Mouse (Mus musculus) MEL (cell line): ENCODE measurements at regions not wholly inside any gene's neighbourhood (a gene's known extent, or its start where the extent isn't known, plus 50 kb on each side); places are given as distances from the start of the nearest gene placed in this dataset.

Experiments
- DNase-seq: peaks from one replicate; pipeline ENCODE4 v3.0.0; 2011; ENCODE audit warnings: low read depth, low spot score
- H3K27ac ChIP-seq: 2 replicates; pipeline ENCODE4 v1.5.1; 2012; ENCODE audit warnings: low read depth, mild to moderate bottlenecking, control low read depth, low read length, moderate library complexity; ENCODE audit not compliant: control insufficient read depth
- H3K27me3 ChIP-seq, 2 experiments: fragments of 150-350 bp in 1 of 2; sonication (generic) in 1 of 2; 2 replicates each; pipeline ENCODE4 v1.6.1; 2012; ENCODE audit warnings: low read length in 2 of 2, mild to moderate bottlenecking in 2 of 2, improper control_type of control experiment in 1 of 2, moderate library complexity in 1 of 2; ENCODE audit not compliant: insufficient read depth in 2 of 2, control insufficient read depth in 1 of 2
- H3K36me3 ChIP-seq, 2 experiments: 2 replicates each; pipeline ENCODE4 v1.6.1; 2012 to 2014; ENCODE audit warnings: low read length in 2 of 2, improper control_type of control experiment in 1 of 2, inconsistent platforms in 1 of 2, mild to moderate bottlenecking in 1 of 2; ENCODE audit not compliant: insufficient read depth in 2 of 2, control insufficient read depth in 1 of 2
- H3K4me1 ChIP-seq, 2 experiments: fragments of 150-350 bp in 1 of 2; sonication (generic) in 1 of 2; 2 replicates each; pipeline ENCODE4 v1.6.1; 2012; ENCODE audit warnings: low read length in 2 of 2, improper control_type of control experiment in 1 of 2, mild to moderate bottlenecking in 1 of 2; ENCODE audit not compliant: insufficient read depth in 2 of 2, control insufficient read depth in 1 of 2
- H3K4me3 ChIP-seq, 2 experiments: fragments of 150-350 bp in 1 of 2; sonication (generic) in 1 of 2; 2 replicates each; pipeline ENCODE4 v1.5.1; 2012; ENCODE audit warnings: low read depth in 2 of 2, low read length in 2 of 2, mild to moderate bottlenecking in 2 of 2, moderate library complexity in 2 of 2, control low read depth in 1 of 2, improper control_type of control experiment in 1 of 2; ENCODE audit not compliant: control insufficient read depth in 1 of 2, insufficient read depth in 1 of 2
- H3K79me2 ChIP-seq: 2 replicates; pipeline ENCODE4 v1.6.1; 2012; ENCODE audit warnings: mild to moderate bottlenecking, low read length, moderate library complexity; ENCODE audit not compliant: control insufficient read depth, poor library complexity, insufficient read depth
- H3K9ac ChIP-seq: 2 replicates; pipeline ENCODE4 v1.6.1; 2012; ENCODE audit warnings: low read depth, mild to moderate bottlenecking, control low read depth, low read length, moderate library complexity; ENCODE audit not compliant: control insufficient read depth, poor library complexity, severe bottlenecking
- H3K9me3 ChIP-seq: fragments of 150-350 bp; sonication (generic); replicated peaks from 2 replicates; pipeline ENCODE4 v1.6.1; 2012; ENCODE audit warnings: mild to moderate bottlenecking, low read length, improper control_type of control experiment, moderate library complexity; ENCODE audit not compliant: insufficient read depth
- BHLHE40 ChIP-seq: IDR thresholded peaks from 2 replicates; pipeline ENCODE4 v1.6.1; 2012; ENCODE audit warnings: low read depth, mild to moderate bottlenecking, inconsistent platforms, low read length, improper control_type of control experiment, borderline replicate concordance
- CHD2 ChIP-seq: IDR thresholded peaks from 2 replicates; pipeline ENCODE4 v1.6.1; 2011; ENCODE audit warnings: low read length, improper control_type of control experiment
- CTCF ChIP-seq, 3 experiments: IDR thresholded peaks in 2 of 3; conservative IDR thresholded peaks in 1 of 3; 2 replicates each; pipeline ENCODE4 v1.5.1; 2011 to 2012; ENCODE audit warnings: low read length in 3 of 3, low read depth in 2 of 3, mild to moderate bottlenecking in 2 of 3, improper control_type of control experiment in 1 of 3, inconsistent platforms in 1 of 3, mixed read lengths in 1 of 3, moderate library complexity in 1 of 3; ENCODE audit not compliant: control insufficient read depth in 1 of 3, insufficient read depth in 1 of 3, poor library complexity in 1 of 3, severe bottlenecking in 1 of 3
- GABPA ChIP-seq: IDR thresholded peaks from 2 replicates; pipeline ENCODE4 v1.6.1; 2012; ENCODE audit warnings: low read depth, mild to moderate bottlenecking, inconsistent platforms, low read length, improper control_type of control experiment, moderate library complexity
- GATA1 ChIP-seq: IDR thresholded peaks from 2 replicates; pipeline ENCODE4 v1.6.1; 2011; ENCODE audit warnings: low read depth, low read length, improper control_type of control experiment
- HCFC1 ChIP-seq: IDR thresholded peaks from 2 replicates; pipeline ENCODE4 v1.6.1; 2012; ENCODE audit warnings: low read depth, mild to moderate bottlenecking, inconsistent platforms, low read length, improper control_type of control experiment, moderate library complexity
- JUND ChIP-seq: IDR thresholded peaks from 2 replicates; pipeline ENCODE4 v1.6.1; 2011; ENCODE audit warnings: low read depth, mild to moderate bottlenecking, improper control_type of control experiment, low read length
- KAT2A ChIP-seq: conservative IDR thresholded peaks from 2 replicates; pipeline ENCODE4 v1.6.1; 2012; ENCODE audit warnings: low read depth, low read length, improper control_type of control experiment, inconsistent platforms
- MAFK ChIP-seq: IDR thresholded peaks from 2 replicates; pipeline ENCODE4 v1.6.1; 2011; ENCODE audit warnings: low read depth, mild to moderate bottlenecking, low read length, improper control_type of control experiment, borderline replicate concordance
- MYB ChIP-seq: IDR thresholded peaks from 2 replicates; pipeline ENCODE4 v1.6.1; 2011; ENCODE audit warnings: mild to moderate bottlenecking, low read depth, low read length, improper control_type of control experiment
- MYC ChIP-seq: IDR thresholded peaks from 2 replicates; pipeline ENCODE4 v1.6.1; 2011; ENCODE audit warnings: low read depth, mild to moderate bottlenecking, low read length, improper control_type of control experiment, moderate library complexity
- NRF1 ChIP-seq: IDR thresholded peaks from 2 replicates; pipeline ENCODE4 v1.6.1; 2014; ENCODE audit warnings: low read depth, mild to moderate bottlenecking, inconsistent platforms, low read length, improper control_type of control experiment, moderate library complexity; ENCODE audit not compliant: poor library complexity, insufficient read depth, severe bottlenecking
- POLR2AphosphoS5 ChIP-seq: IDR thresholded peaks from 2 replicates; pipeline ENCODE4 v1.6.1; 2012; ENCODE audit warnings: low read depth, borderline replicate concordance, mild to moderate bottlenecking, inconsistent platforms, low read length, moderate library complexity, mixed read lengths
- RAD21 ChIP-seq: IDR thresholded peaks from 2 replicates; pipeline ENCODE4 v1.6.1; 2011; ENCODE audit warnings: mild to moderate bottlenecking, low read depth, low read length, improper control_type of control experiment
- RCOR1 ChIP-seq: IDR thresholded peaks from 2 replicates; pipeline ENCODE4 v1.6.1; 2012; ENCODE audit warnings: low read depth, mild to moderate bottlenecking, inconsistent platforms, low read length, improper control_type of control experiment
- SIN3A ChIP-seq: IDR thresholded peaks from 2 replicates; pipeline ENCODE4 v1.6.1; 2012; ENCODE audit warnings: low read length, improper control_type of control experiment, inconsistent platforms
- TAL1 ChIP-seq: IDR thresholded peaks from 2 replicates; pipeline ENCODE4 v1.6.1; 2012; ENCODE audit warnings: mild to moderate bottlenecking, inconsistent platforms, low read length, moderate library complexity, mixed read lengths
- TCF12 ChIP-seq: IDR thresholded peaks from 2 replicates; pipeline ENCODE4 v1.6.1; 2014; ENCODE audit warnings: low read depth, mild to moderate bottlenecking, inconsistent platforms, low read length, improper control_type of control experiment, moderate library complexity
- USF1 ChIP-seq: IDR thresholded peaks from 2 replicates; pipeline ENCODE4 v1.6.1; 2014; ENCODE audit warnings: low read depth, mild to moderate bottlenecking, inconsistent platforms, low read length, improper control_type of control experiment, moderate library complexity

DNA sequence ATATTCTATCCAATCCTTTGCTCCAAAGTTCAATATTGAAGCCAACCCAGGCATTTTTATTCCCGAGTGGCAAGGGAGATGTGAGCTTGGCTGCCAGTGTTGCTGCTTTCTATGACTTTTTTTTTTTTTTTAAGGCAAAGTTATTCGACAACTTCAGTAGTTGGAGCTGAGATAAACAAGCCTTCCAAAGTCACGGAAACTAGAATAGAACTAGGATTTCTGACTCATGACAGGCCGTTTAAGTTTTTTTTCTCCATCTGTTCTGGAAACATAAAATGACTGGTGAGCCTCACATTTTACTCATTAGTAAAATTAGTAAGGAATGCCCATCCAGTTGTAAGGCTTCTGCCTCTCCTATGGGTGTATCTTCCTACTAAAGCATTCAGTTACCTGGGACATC lies 305.9 kb upstream of the Lsamp start:
- H3K27me3 ChIP-seq: no peaks in the 10 kb centered on the region
- H3K9me3 ChIP-seq: no peaks in the 10 kb centered on the region
- no peak for DNase-seq
- H3K4me1 ChIP-seq: no peaks in the 10 kb centered on the region
- H3K27ac ChIP-seq: no peak overlapping the region
- H3K9ac ChIP-seq: no peak overlapping the region
- no peaks in the 10 kb centered on the region for H3K79me2 ChIP-seq
- no peaks in the 10 kb centered on the region for H3K36me3 ChIP-seq
- H3K4me3 ChIP-seq: no peak overlapping the region
- no peak for TF ChIP-seq TAL1
- TF ChIP-seq RAD21: no peak
- no peak for TF ChIP-seq CHD2
- TF ChIP-seq NRF1: no peak
- no peak for TF ChIP-seq BHLHE40
- no peak for TF ChIP-seq USF1
- TF ChIP-seq RCOR1: no peak
- TF ChIP-seq KAT2A: no peak
- TF ChIP-seq MAFK: no peak
- no peak for TF ChIP-seq TCF12
- no peak for TF ChIP-seq SIN3A
- no peak for TF ChIP-seq CTCF (IDR thresholded peaks at IDR 0.05 in 2 of 3, conservative IDR thresholded peaks at IDR 0.05 in 1 of 3; ENCODE audit: control insufficient read depth in 1 of 3, insufficient read depth in 1 of 3, low read depth in 2 of 3, low read length in 3 of 3, poor library complexity in 1 of 3, severe bottlenecking in 1 of 3)
- TF ChIP-seq MYC: no peak
- no peak for TF ChIP-seq JUND
- no peak for TF ChIP-seq GABPA
- TF ChIP-seq HCFC1: no peak
- TF ChIP-seq, all 39 proteins: peak for 0

DNA sequence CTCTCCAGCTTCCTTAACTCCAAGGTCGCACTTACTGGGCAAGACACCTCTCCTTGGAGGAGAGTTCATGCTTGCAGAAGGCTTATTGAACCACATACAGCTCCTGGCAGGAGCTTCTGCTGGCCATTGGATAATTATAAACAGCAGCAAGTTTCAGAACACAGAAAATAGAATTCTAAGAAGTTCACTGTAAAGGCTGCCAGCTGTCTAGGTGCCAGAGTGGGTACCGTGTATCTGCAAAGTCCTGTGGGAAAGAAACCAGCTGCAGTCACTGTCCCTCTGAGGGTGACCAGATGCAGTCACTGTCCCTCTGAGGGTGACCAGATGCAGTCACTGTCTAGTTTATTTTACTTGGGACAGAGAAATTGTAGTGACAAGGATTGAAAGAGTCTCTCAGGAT lies 291.1 kb upstream of the Lsamp start:
- no peaks in the 10 kb centered on the region for H3K9me3 ChIP-seq
- no peak overlapping the region for H3K9ac ChIP-seq
- no peaks in the 10 kb centered on the region for H3K36me3 ChIP-seq
- no peak for DNase-seq
- TF ChIP-seq GABPA: no peak
- no peak for TF ChIP-seq BHLHE40
- TF ChIP-seq SIN3A: no peak
- TF ChIP-seq POLR2AphosphoS5: no peak
- H3K27ac ChIP-seq: no peak overlapping the region
- no peak overlapping the region for H3K4me3 ChIP-seq
- no peaks in the 10 kb centered on the region for H3K27me3 ChIP-seq
- no peaks in the 10 kb centered on the region for H3K79me2 ChIP-seq
- H3K4me1 ChIP-seq: no peaks in the 10 kb centered on the region

- no peaks in the 10 kb centered on the region for H3K36me3 ChIP-seq
- TF ChIP-seq CTCF (IDR thresholded peaks at IDR 0.05 in 2 of 3, conservative IDR thresholded peaks at IDR 0.05 in 1 of 3; ENCODE audit: control insufficient read depth in 1 of 3, insufficient read depth in 1 of 3, low read depth in 2 of 3, low read length in 3 of 3, poor library complexity in 1 of 3, severe bottlenecking in 1 of 3) (no peak), GATA1 (no peak), MYB (no peak)
- H3K9ac ChIP-seq: no peak overlapping the region
- H3K79me2 ChIP-seq: no peaks in the 10 kb centered on the region
- no peak for DNase-seq
- H3K27me3 ChIP-seq: no peaks in the 10 kb centered on the region
- H3K27ac ChIP-seq: no peak overlapping the region
- H3K4me1 ChIP-seq: no peaks in the 10 kb centered on the region
- no peaks in the 10 kb centered on the region for H3K9me3 ChIP-seq
- H3K4me3 ChIP-seq: no peak overlapping the region
Measured at GRCm38 (mm10) chr16:39695855-39696254, 288.3 kb upstream of the Lsamp start.
